Mouse (Mus musculus) right cerebral cortex, postnatal 25 days (tissue): ENCODE results near the gene Cntnap2.
A peak's percentile ranks its signal among the peaks of the same experiment; 100 is the strongest.
"Not testable (repeated sequence)": the region's sequence is repeated elsewhere in the genome, so short reads cannot be mapped to it uniquely, and the experiment has no call there.

Experiments
- DNase-seq: peaks from one replicate; pipeline ENCODE4 v3.0.0; 2022

The Cntnap2 gene

GRCm38 (mm10) chr6:47267236-47267635, 2208.1 kb downstream of the Cntnap2 start:
- no peak for DNase-seq

- DNase-seq = no peak
Observed at GRCm38 (mm10) chr6:47269455-47269854, 2210.3 kb downstream of the Cntnap2 start.

DNA sequence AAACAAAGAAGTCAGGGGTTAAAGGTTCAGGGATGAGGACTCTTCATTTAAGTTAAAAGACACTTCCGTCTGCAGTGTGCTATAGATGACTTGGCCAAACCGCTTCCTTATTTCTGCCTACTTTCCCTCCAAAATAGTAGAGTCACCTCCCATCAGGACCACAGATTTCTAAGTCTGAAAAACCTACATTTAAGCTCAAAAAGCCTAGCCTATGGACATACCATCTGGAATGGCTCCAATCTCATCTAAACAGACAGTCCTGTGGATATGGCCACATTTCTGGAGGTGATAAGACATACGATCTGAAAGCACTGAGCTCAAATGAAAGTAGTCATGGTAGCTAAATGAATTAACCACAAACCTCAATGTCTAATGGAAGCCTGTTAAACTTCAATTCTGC, 2212.4 kb downstream of the Cntnap2 start:
- no peak for DNase-seq

DNA sequence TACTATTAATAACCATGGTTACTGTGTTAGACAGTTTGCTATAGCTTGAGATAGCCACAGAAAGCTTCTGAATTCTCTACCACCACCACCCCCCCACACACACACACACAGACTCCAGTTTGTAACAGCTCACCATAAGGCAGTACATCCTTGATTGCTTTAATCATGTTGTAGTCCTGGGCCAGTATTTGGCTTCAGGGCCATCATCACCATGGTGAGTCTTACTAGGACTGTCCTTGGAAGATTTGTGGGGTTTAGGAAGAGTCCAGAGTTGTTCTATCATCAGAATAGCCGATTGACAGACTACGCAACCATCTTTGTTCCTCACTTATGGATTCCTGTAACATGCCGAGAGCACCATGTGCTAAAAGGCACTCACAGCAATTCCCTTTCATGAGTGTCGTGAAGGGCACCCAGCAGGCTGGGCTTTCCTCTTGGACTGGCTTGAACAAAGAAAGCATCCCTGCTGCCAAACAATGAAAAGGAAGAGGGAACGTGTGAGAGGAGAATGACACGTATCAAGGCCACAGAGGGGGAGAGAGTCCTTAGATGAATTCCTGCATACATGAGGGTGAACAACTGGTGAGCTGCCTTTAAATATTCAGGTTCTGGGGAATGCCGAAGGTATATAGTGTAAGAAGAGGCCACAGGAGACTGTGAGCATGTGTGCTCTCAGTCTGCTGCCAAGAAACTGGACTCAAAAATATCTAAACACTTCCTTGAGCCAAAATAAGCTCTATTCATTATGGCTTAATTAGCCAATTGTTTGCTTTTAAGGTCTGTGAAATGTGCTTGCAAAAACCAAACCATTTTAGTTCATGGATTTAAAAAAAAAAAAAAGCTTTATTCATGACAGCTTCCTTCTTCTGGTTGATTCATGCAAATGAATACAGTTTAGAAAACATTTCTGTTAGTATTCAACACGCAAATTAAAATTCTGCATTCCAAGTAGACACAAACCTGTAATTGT, 2213.7 kb downstream of the Cntnap2 start:
- no peak for DNase-seq

DNA sequence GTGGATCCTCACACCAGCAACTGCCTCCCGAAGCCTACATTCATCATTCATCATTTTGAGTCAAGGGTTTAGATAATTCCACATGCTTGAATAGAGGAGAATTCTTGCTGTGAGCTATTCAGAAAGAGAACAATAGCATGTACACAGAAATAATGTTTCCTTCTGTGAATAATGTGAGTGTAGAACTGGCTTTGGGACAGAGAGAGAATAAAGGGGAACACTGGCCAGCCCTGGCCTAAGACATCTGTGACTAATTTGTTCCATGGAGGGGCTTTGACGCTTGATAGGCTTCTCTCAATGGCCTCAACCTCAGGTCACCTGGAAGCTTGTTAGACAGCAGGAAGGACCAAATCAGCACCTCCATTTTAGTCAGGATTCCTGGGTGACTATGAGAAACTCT, 2215.9 kb downstream of the Cntnap2 start:
- no peak for DNase-seq

GRCm38 (mm10) chr6:47279183-47279582, 2220.0 kb downstream of the Cntnap2 start:
- DNase-seq = no peak

- no peak for DNase-seq
Observed at GRCm38 (mm10) chr6:47281584-47281983, 2222.4 kb downstream of the Cntnap2 start.

GRCm38 (mm10) chr6:47284794-47285193, 2225.6 kb downstream of the Cntnap2 start:
- no peak for DNase-seq

DNA sequence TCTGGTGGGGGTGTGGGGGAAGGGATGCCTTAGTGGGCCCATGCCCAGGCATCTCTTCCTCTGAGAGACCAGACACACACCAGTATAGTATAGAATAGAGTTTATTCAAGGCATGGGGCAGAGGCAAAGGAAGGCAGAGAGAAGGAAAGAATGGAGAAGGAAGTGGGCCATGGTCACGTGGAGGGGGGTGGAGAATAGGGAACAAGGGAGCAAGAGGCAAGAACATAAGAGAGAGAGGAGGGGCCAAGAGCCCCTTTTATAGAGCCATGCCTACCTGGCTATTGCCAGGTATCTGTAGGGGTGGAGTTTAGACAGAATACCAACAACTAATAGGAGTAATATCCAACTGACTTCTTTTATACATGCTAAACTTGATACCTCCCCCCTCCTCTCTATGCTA, 2226.6 kb downstream of the Cntnap2 start:
- DNase-seq = no peak

- not testable (repeated sequence) for DNase-seq
Observed at GRCm38 (mm10) chr6:47286247-47286967, 2227.2 kb downstream of the Cntnap2 start.

DNA sequence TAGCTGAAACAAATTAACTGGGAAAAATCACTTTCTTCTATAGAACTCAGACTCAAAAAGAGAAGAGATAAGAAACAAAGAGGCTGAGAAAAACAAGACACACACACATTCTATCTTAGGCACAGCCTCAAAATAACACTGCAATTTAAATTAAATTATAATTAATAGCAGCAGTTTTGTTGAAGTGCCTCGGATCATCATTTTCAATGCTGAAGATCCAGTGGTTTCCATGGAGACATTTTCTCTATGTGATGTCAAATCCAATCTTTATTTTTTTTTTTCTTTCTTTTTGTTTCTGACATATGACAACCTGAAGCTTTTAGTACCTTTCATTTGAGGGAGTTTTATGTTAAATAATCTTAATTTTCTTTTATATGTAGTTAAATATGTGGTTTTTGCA, 2228.6 kb downstream of the Cntnap2 start:
- DNase-seq = no peak

DNA sequence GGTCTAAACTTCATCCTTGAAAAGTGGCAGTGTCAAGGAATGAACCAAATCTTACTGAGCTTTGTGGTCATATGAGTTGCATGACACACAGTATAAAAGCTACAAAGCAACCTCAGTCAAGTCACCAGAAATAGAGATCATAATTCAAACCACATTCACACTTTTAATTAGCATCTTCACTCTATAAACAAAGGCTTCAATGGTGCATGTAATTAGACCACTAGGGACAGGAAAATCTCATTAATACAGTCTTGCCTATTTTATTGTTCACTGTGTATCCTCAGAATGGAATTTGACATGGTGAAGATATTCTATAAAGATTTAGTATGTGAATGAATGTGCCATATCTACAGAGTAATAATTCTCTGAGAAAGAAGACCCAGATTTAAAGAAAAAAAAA, 2232.8 kb downstream of the Cntnap2 start:
- no peak for DNase-seq

- no peak for DNase-seq
Observed at GRCm38 (mm10) chr6:47292437-47292836, 2233.3 kb downstream of the Cntnap2 start.

GRCm38 (mm10) chr6:47294433-47294832, 2235.3 kb downstream of the Cntnap2 start:
- DNase-seq = no peak

- no peak for DNase-seq
Observed at GRCm38 (mm10) chr6:47304848-47305490, 2245.8 kb downstream of the Cntnap2 start.

DNA sequence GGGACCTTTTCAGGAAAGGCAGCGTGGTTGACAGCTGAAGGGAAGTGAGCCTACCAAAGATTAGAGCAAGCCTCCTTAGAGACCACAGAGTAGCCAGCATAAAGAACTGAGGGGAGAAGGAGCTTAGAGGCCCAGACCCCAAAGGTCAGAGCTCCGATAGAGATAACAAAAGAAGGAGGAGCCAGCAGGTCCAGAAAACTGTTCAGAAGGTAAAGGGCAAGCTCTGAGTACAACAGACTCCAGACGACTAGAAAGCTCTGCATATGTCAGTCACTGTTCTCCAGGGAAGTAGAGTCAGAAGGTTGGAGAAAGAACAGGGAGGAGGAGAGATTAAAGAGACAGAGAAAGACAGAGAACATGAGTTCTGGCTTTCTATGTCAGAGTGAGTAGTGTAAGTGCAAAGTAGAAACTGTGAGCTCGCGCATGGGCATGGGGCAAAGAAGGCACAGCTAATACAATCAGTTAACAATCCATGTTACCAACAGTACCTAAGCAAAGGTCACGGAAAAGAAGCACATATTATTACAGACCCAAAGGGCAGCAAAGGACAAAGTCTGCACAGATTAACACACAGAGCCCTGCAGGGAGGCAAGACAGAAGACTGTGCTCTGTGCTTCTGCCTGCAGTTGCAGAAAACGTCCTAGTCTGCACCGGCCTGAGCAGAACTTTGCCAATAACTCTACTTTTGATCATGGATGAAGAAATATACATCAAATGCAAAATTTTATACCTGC, 2247.1 kb downstream of the Cntnap2 start:
- DNase-seq = no peak

GRCm38 (mm10) chr6:47306954-47307353, 2247.8 kb downstream of the Cntnap2 start:
- DNase-seq = no peak

- DNase-seq = no peak
Observed at GRCm38 (mm10) chr6:47314507-47315334, 2255.6 kb downstream of the Cntnap2 start.

DNA sequence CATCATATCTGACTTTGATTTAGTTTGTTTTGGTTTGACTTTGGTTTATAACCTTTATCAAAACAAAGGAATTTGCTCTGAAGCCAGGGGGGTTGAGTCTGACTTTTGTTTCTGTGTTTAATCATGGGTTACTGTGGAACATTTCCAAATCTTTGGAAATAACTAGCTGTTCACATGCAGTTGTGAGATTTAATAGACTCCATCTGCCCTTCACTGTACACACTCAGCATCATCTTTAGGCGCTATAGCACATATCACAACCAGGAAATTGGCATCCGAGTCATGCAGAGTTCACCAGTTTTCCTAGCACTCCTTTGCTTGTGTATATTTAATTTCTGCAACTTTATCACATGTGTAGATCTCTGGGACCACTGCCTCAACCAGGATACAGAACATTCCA, 2256.3 kb downstream of the Cntnap2 start:
- no peak for DNase-seq

- DNase-seq = no peak
Observed at GRCm38 (mm10) chr6:47317253-47317652, 2258.1 kb downstream of the Cntnap2 start.

DNA sequence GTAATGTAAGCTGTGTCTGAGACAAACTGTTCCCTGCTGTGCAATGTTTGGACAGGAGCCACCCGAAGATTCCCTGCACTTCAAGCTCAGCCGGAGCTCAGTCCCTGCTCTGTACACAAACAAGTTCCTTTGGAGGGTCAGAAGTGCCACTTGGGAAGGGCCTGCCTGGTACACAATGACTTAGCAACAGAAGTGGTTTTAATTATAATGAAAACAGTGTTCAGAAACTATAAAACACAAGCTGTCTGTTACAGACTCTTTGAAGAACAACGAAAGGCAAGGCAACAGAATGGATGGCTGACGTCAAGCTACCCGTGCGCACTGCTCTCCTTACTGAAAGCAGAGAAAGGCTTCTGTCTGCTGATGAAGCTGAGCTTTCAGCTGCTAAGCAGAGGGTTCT, 2259.5 kb downstream of the Cntnap2 start:
- peak; percentile 28 for DNase-seq
